Mouse (Mus musculus) cortical plate, adult 2 months (tissue): ENCODE data around the gene Slc16a10.

Experiments
- CTCF ChIP-seq: fragments of 200-500 bp; IDR thresholded peaks from 2 replicates; pipeline ENCODE4 v1.5.1; 2011; ENCODE audit warnings: mild to moderate bottlenecking, control low read depth, low read length; ENCODE audit not compliant: insufficient read depth; ENCODE audit errors: extremely low read depth
- POLR2A ChIP-seq: fragments of 200-500 bp; IDR thresholded peaks from 2 replicates; pipeline ENCODE4 v1.6.1; 2011; ENCODE audit warnings: mild to moderate bottlenecking, low read length, control low read depth; ENCODE audit not compliant: insufficient read depth; ENCODE audit errors: extremely low read depth

DNA sequence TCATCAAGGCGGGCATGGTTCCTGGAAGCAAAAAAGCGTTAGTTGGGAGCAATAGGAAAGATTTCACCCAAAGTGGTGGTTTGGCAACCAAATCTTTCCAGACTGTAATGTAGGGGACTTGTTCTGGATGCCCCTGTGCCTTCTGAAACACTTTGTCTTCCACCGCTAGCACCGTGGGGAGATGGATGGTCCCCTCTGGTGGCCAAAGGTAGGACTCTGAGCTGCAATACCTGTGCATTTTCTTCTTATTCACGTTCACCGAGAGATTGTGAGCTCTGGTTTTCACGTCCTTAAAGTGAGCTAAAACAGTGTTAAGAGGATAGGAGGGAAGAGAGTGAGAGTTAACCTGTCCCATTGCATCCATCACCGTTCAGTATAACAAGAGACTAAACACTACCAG is 48.8 kb upstream of the Slc16a10 start:
- TF ChIP-seq POLR2A: no peak
- TF ChIP-seq CTCF: no peak
